Mouse (Mus musculus) liver, embryonic 14.5 days (tissue): ENCODE data around the gene Cplx2.

Experiments used
- CTCF ChIP-seq: IDR thresholded peaks from 2 replicates; pipeline ENCODE4 v1.5.1; 2016; ENCODE audit warnings: antibody characterized with exemption, low read depth, control low read depth
- EP300 ChIP-seq: IDR thresholded peaks from 2 replicates; pipeline ENCODE4 v1.6.1; 2016; ENCODE audit warnings: antibody characterized with exemption, low read depth

DNA sequence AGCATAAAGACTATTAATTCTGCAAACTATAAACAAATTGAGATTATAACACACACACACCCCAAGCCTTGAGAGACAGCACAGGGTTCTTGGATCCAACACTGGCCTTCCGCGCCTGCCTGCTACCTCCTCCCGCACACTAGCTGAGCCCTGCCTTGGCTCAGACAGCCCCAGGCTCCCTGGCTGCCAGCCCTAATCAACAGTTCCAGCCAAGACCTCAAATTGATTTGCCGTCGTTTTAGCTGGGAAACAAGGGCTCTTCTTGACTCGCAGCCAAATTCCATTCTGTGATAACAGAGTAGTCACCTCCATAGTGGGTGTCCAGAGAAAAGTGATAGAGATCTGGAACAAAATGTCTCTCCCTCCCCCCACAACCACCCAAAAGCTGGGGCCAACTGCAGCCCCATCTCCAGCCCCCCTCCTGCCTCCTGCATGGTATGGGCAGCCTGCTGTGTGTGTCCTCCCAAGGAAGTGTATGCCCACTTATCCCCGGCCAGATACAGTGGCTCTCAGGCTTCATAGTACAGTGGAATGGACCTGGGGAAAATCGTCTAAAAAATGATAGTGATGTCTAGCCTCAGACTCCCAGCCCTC lies 18.9 kb downstream of the Cplx2 start:
- TF ChIP-seq CTCF (no peak), EP300 (no peak)
